ENCODE assay signal across 14 mouse cellular contexts in the genomic region with DNA sequence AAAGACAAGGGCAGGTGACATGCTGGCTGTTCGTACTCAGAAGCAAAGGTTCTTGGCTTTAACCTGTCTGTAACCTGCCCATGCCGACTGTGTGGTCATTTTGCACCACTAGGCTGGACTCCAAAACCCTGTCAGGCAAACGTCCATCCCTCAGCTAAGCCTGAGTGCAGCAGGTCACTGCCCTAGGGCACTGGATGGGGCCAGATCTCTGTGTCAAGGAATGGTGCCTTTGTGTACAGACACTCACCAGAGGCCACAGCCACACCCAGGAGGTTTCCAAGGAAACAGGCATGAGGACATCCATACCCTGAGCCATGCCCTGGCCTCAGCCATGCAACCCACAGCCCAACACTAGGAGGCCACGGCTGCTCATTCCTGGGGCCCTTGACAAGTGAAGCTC.
A peak's percentile ranks its signal among the peaks of the same experiment; 100 is the strongest.
DNase-seq lines count a peak whose midpoint lies in the region; ATAC-seq and TF ChIP-seq lines count a peak whose summit lies in the region.
"Had no signal": no experiment of that assay in that cellular context is flagged by ENCODE, and none has a peak within 500 bp of the region (broad histone marks: within the 10 kb centered on the region; RNA-seq: fewer than 3 reads in every experiment).

No protein-coding gene starts in this region.

- H3K27me3 ChIP-seq in kidney, adult 2 months (replicated peaks; ENCODE audit: control insufficient read depth, insufficient read depth, low read length): no peaks in the 10 kb centered on the region
- no peaks in the 10 kb centered on the region for H3K27me3 ChIP-seq in liver, embryonic 13.5 days
- H3K27me3 ChIP-seq in neural tube, embryonic 11.5 days (ENCODE audit: control insufficient read depth, insufficient read depth, low read length): no peaks in the 10 kb centered on the region
- no peaks in the 10 kb centered on the region; the same call in 1 of the 2 replicates for H3K27me3 ChIP-seq in heart, adult 2 months (ENCODE audit: control insufficient read depth, insufficient read depth, low read length)
- H3K27me3 ChIP-seq in thymus, adult 2 months (ENCODE audit: control insufficient read depth, insufficient read depth, low read length): no peaks in the 10 kb centered on the region
- H3K27me3 ChIP-seq: embryonic facial prominence, embryonic 12.5 days; forebrain, embryonic 13.5 days had no signal

- TF ChIP-seq POLR2A in kidney, adult 2 months (IDR thresholded peaks at IDR 0.05; ENCODE audit: low read depth, low read length): no peak
- no peak for TF ChIP-seq POLR2A in heart, adult 2 months (IDR thresholded peaks at IDR 0.05; ENCODE audit: insufficient read depth, low read depth, low read length)
- no peak for TF ChIP-seq POLR2A in thymus, adult 2 months (IDR thresholded peaks at IDR 0.05; ENCODE audit: control insufficient read depth, extremely low read depth, insufficient read depth, low read length, poor library complexity)

- no peak overlapping the region for H3K9ac ChIP-seq in liver, embryonic 13.5 days
- no peak overlapping the region for H3K9ac ChIP-seq in neural tube, embryonic 11.5 days (ENCODE audit: low read length)
- H3K9ac ChIP-seq in heart, adult 2 months (ENCODE audit: low read depth, low read length): no peak overlapping the region
- H3K9ac ChIP-seq: embryonic facial prominence, embryonic 12.5 days; forebrain, embryonic 13.5 days had no signal

- TF ChIP-seq CTCF in kidney, adult 2 months (conservative IDR thresholded peaks at IDR 0.05; ENCODE audit: insufficient read depth, insufficient read length, low read depth, low read length): no peak
- TF ChIP-seq CTCF in heart, adult 2 months (IDR thresholded peaks at IDR 0.05): no peak
- TF ChIP-seq CTCF in thymus, adult 2 months (IDR thresholded peaks at IDR 0.05; ENCODE audit: borderline replicate concordance, control insufficient read depth, extremely low read depth, insufficient read depth, low read length, poor library complexity): no peak

- intact Hi-C loops in heart, adult 2 months (cut with DNase I): no loop called here

- H3K4me3 ChIP-seq in kidney, adult 2 months (ENCODE audit: insufficient read depth, low read depth, low read length): no peak overlapping the region
- H3K4me3 ChIP-seq in liver, embryonic 13.5 days (replicated peaks): no peak overlapping the region
- H3K4me3 ChIP-seq in neural tube, embryonic 11.5 days (ENCODE audit: low read depth, low read length): no peak overlapping the region
- no peak overlapping the region for H3K4me3 ChIP-seq in heart, adult 2 months
- no peak overlapping the region for H3K4me3 ChIP-seq in thymus, adult 2 months (ENCODE audit: control insufficient read depth, insufficient read depth, low read length)
- H3K4me3 ChIP-seq: embryonic facial prominence, embryonic 12.5 days; forebrain, embryonic 13.5 days had no signal

- H3K9me3 ChIP-seq in liver, embryonic 13.5 days (replicated peaks): peaks cover 2% of the 10 kb centered on the region; the same call in 1 of the 2 replicates
- no peaks in the 10 kb centered on the region for H3K9me3 ChIP-seq in neural tube, embryonic 11.5 days (ENCODE audit: control insufficient read depth, low read length)
- H3K9me3 ChIP-seq: embryonic facial prominence, embryonic 12.5 days; forebrain, embryonic 13.5 days had no signal

- H3K79me2 ChIP-seq in heart, adult 2 months (replicated peaks; ENCODE audit: control insufficient read depth, insufficient read depth, low read length): no peaks in the 10 kb centered on the region

- H3K4me1 ChIP-seq in kidney, adult 2 months (ENCODE audit: control insufficient read depth, insufficient read depth, low read length): no peaks in the 10 kb centered on the region
- H3K4me1 ChIP-seq in liver, embryonic 13.5 days (replicated peaks): no peaks in the 10 kb centered on the region
- H3K4me1 ChIP-seq in neural tube, embryonic 11.5 days (ENCODE audit: control insufficient read depth, insufficient read depth, low read length): peaks cover 11% of the 10 kb centered on the region
- no peaks in the 10 kb centered on the region for H3K4me1 ChIP-seq in heart, adult 2 months (ENCODE audit: control insufficient read depth, insufficient read depth, low read length)
- H3K4me1 ChIP-seq in thymus, adult 2 months (replicated peaks; ENCODE audit: control insufficient read depth, insufficient read depth, low read length): no peaks in the 10 kb centered on the region

- H3K27ac ChIP-seq in kidney, adult 2 months (ENCODE audit: insufficient read depth, low read depth, low read length): no peak overlapping the region
- no peak overlapping the region for H3K27ac ChIP-seq in liver, embryonic 13.5 days
- peak overlapping the region; percentile 53; the same call in 1 of the 2 replicates for H3K27ac ChIP-seq in neural tube, embryonic 11.5 days (ENCODE audit: low read depth, low read length)
- H3K27ac ChIP-seq in heart, adult 2 months: no peak overlapping the region
- no peak overlapping the region for H3K27ac ChIP-seq in thymus, adult 2 months (ENCODE audit: control insufficient read depth, insufficient read depth, low read length)
- H3K27ac ChIP-seq: embryonic facial prominence, embryonic 12.5 days; forebrain, embryonic 13.5 days had no signal

- peak; percentile 43; the same call in 1 of the 2 replicates for ATAC-seq in liver, embryonic 13.5 days (ENCODE audit: low read depth)
- ATAC-seq in neural tube, embryonic 11.5 days (ENCODE audit: insufficient read depth, low FRiP score, low TSS enrichment): peak; percentile 42; the same call in 1 of the 2 replicates
- ATAC-seq: CD4-positive, CD25-positive, alpha-beta regulatory T cell, adult 4 months; forebrain, embryonic 13.5 days had no signal

- no peak overlapping the region for H3K4me2 ChIP-seq in liver, embryonic 13.5 days
- no peak overlapping the region for H3K4me2 ChIP-seq in neural tube, embryonic 11.5 days (ENCODE audit: low read depth)
- H3K4me2 ChIP-seq: embryonic facial prominence, embryonic 12.5 days; forebrain, embryonic 13.5 days had no signal

- 34% methylated on average over 4 of the region's 4 CpGs for WGBS in kidney, adult 2 months
- 61% methylated on average over 4 of the region's 4 CpGs for WGBS in liver, embryonic 13.5 days (ENCODE audit: insufficient replicate concordance)
- WGBS in neural tube, embryonic 11.5 days: 43% methylated on average over 4 of the region's 4 CpGs
- 54% methylated on average over 4 of the region's 4 CpGs for WGBS in heart, adult 2 months
- WGBS in thymus, adult 2 months: 84% methylated on average over 4 of the region's 4 CpGs

- TF ChIP-seq EP300 in heart, adult 2 months (IDR thresholded peaks at IDR 0.05; ENCODE audit: insufficient read depth, low read depth, low read length): no peak

- H3K36me3 ChIP-seq in kidney, adult 2 months (ENCODE audit: control insufficient read depth, insufficient read depth, low read length): no peaks in the 10 kb centered on the region
- no peaks in the 10 kb centered on the region for H3K36me3 ChIP-seq in liver, embryonic 13.5 days
- no peaks in the 10 kb centered on the region for H3K36me3 ChIP-seq in neural tube, embryonic 11.5 days (ENCODE audit: control insufficient read depth, insufficient read depth, low read length)
- no peaks in the 10 kb centered on the region for H3K36me3 ChIP-seq in heart, adult 2 months (ENCODE audit: control insufficient read depth, insufficient read depth, low read length)
- H3K36me3 ChIP-seq in thymus, adult 2 months (ENCODE audit: control insufficient read depth, insufficient read depth, low read length): no peaks in the 10 kb centered on the region
- H3K36me3 ChIP-seq: embryonic facial prominence, embryonic 12.5 days had no signal

- peak; percentile 5 for DNase-seq in kidney, adult 9 months
- no peak for DNase-seq in kidney, adult 2 months
- peak; percentile 29 for DNase-seq in embryo, embryonic 11 days
- no peak for DNase-seq in liver, embryonic 13.5 days
- no peak for DNase-seq in neural tube, embryonic 11.5 days (ENCODE audit: low spot score)
- no peak for DNase-seq in right cerebral cortex, adult 2 months (ENCODE audit: low spot score in 2 of 2)
- DNase-seq in heart, adult 2 months: no peak
- DNase-seq in thymus, adult 2 months: no peak
- DNase-seq: cerebellum, adult 11 months; gastrocnemius, postnatal 25 days; layer of hippocampus, adult 9-11 months had no signal

Comparison
In these comparisons a context has a peak if more than half of its experiments do, and no peak if none do; other contexts are left out.
1. DNase-seq: peak in kidney, adult 9 months (single experiment) and embryo, embryonic 11 days (single experiment); none in kidney, adult 2 months (single experiment), liver, embryonic 13.5 days (single experiment), neural tube, embryonic 11.5 days (single experiment), right cerebral cortex, adult 2 months (0 of 2), heart, adult 2 months (0 of 2) and thymus, adult 2 months (single experiment).